Mouse (Mus musculus) cerebellum, adult 2 months (tissue): ENCODE measurements around the gene 4430402I18Rik. TPM values are rescaled to one million over a fixed set of nuclear protein-coding genes. Genes with fewer than 3 reads are reported as not detected.

Experiments used
- DNase-seq, 2 experiments: peaks; one replicate each; pipeline ENCODE4 v3.0.0; 2021
- H3K27ac ChIP-seq: fragments of 200-500 bp; 2 replicates; pipeline ENCODE4 v1.5.1; 2012; ENCODE audit warnings: low read length, control low read depth, inconsistent platforms; ENCODE audit not compliant: insufficient read depth
- H3K27me3 ChIP-seq: fragments of 200-500 bp; 2 replicates; pipeline ENCODE4 v1.6.1; 2012; ENCODE audit warnings: inconsistent platforms, mild to moderate bottlenecking, low read length, moderate library complexity; ENCODE audit not compliant: control insufficient read depth, insufficient read depth
- H3K4me1 ChIP-seq: fragments of 200-500 bp; 2 replicates; pipeline ENCODE4 v1.6.1; 2011; ENCODE audit warnings: low read length; ENCODE audit not compliant: control insufficient read depth, insufficient read depth
- H3K4me3 ChIP-seq: fragments of 200-500 bp; replicated peaks from 2 replicates; pipeline ENCODE3; 2011; ENCODE audit warnings: mild to moderate bottlenecking, low read depth, low read length, control low read depth; ENCODE audit not compliant: insufficient read depth
- CTCF ChIP-seq: fragments of 200-500 bp; IDR thresholded peaks from 2 replicates; pipeline ENCODE4 v1.5.1; 2011; ENCODE audit warnings: low read depth, mild to moderate bottlenecking, control low read depth, low read length, moderate library complexity, borderline replicate concordance; ENCODE audit not compliant: insufficient read depth
- POLR2A ChIP-seq: fragments of 200-500 bp; IDR thresholded peaks from 2 replicates; pipeline ENCODE4 v1.6.1; 2011; ENCODE audit warnings: low read length, control low read depth, borderline replicate concordance; ENCODE audit not compliant: insufficient read depth
- WGBS: fragments of 180-500 bp; shearing (Covaris S2); methylation state at CpG from one replicate; pipeline ENCODE4 v1.1.7; 2018; 5-methylcytosine and 5-hydroxymethylcytosine counted together
- polyA plus RNA-seq: library from polyadenylated mRNA; depleted of rRNA; stranded (reverse); fragments of >200 nt; gene quantifications from 2 replicates; pipeline ENCODE4 v1.2.3, GENCODE M21; 2012

The 4430402I18Rik gene
- polyA plus RNA-seq, 1 experiment = 4.5 TPM

GRCm38 (mm10) chr19:28963842-28964551 is 3.6 kb downstream of the 4430402I18Rik start, which contains the start of gene Plpp6:
Plpp6 (plus strand) TSS chr19:28963953.
- DNase-seq = peak; percentile 91 to 92
- no peaks in the 10 kb centered on the region for H3K27me3 ChIP-seq
- TF ChIP-seq CTCF (peak; percentile 60), POLR2A (peak; percentile 56; the same call in 1 of the 2 replicates)
- WGBS = under 1% methylated on average over 73 of the region's 73 CpGs
- peak within 1 kb of the TSS; percentile 83 for H3K4me3 ChIP-seq
- peak within 1 kb of the TSS; percentile 94 for H3K27ac ChIP-seq
- H3K4me1 ChIP-seq = peaks cover 4% of the 10 kb centered on the region; the same call in 1 of the 2 replicates

GRCm38 (mm10) chr19:28963513-28963841 is 4.1 kb downstream of the 4430402I18Rik start:
- TF ChIP-seq CTCF (no peak), POLR2A (no peak)
- no peak for DNase-seq
- Histone ChIP-seq H3K4me3 (peak overlapping the region; percentile 83), H3K4me1 (peaks cover 4% of the 10 kb centered on the region; the same call in 1 of the 2 replicates), H3K27me3 (no peaks in the 10 kb centered on the region), H3K27ac (peak overlapping the region; percentile 94)
- 1% methylated on average over 4 of the region's 4 CpGs for WGBS

GRCm38 (mm10) chr19:28963113-28963512 is 4.5 kb downstream of the 4430402I18Rik start:
- peak in 1 of 2 experiments; percentile 25 for DNase-seq
- Histone ChIP-seq H3K27me3 (no peaks in the 10 kb centered on the region), H3K27ac (peak overlapping the region; percentile 94; the same call in 1 of the 2 replicates), H3K4me1 (peaks cover 4% of the 10 kb centered on the region; the same call in 1 of the 2 replicates), H3K4me3 (peak overlapping the region; percentile 83)
- no peak for TF ChIP-seq POLR2A
- no peak for TF ChIP-seq CTCF
- WGBS = 16% methylated on average over 3 of the region's 3 CpGs

GRCm38 (mm10) chr19:28951251-28951650 is 16.3 kb downstream of the 4430402I18Rik start:
- DNase-seq = no peak
- H3K27ac ChIP-seq = no peak overlapping the region
- no peaks in the 10 kb centered on the region for H3K27me3 ChIP-seq
- no peak overlapping the region for H3K4me3 ChIP-seq
- H3K4me1 ChIP-seq = no peaks in the 10 kb centered on the region
- TF ChIP-seq CTCF (no peak), POLR2A (no peak)
- 63% methylated on average over 5 of the region's 5 CpGs for WGBS

GRCm38 (mm10) chr19:28947311-28947710 is 20.3 kb downstream of the 4430402I18Rik start:
- Histone ChIP-seq H3K4me3 (no peak overlapping the region), H3K4me1 (no peaks in the 10 kb centered on the region), H3K27me3 (no peaks in the 10 kb centered on the region), H3K27ac (no peak overlapping the region)
- TF ChIP-seq CTCF (no peak), POLR2A (no peak)
- WGBS = 24% methylated on average over 2 of the region's 2 CpGs
- DNase-seq = no peak

GRCm38 (mm10) chr19:28946782-28947181 is 20.8 kb downstream of the 4430402I18Rik start:
- TF ChIP-seq CTCF (no peak), POLR2A (no peak)
- H3K27ac ChIP-seq = no peak overlapping the region
- no peak overlapping the region for H3K4me3 ChIP-seq
- WGBS = 17% methylated on average over 4 of the region's 4 CpGs
- no peaks in the 10 kb centered on the region for H3K4me1 ChIP-seq
- DNase-seq = no peak
- H3K27me3 ChIP-seq = no peaks in the 10 kb centered on the region

GRCm38 (mm10) chr19:28941271-28941670 is 26.3 kb downstream of the 4430402I18Rik start:
- Histone ChIP-seq H3K4me1 (no peaks in the 10 kb centered on the region), H3K27me3 (no peaks in the 10 kb centered on the region), H3K27ac (no peak overlapping the region), H3K4me3 (no peak overlapping the region)
- 73% methylated on average over 4 of the region's 4 CpGs for WGBS
- TF ChIP-seq CTCF (no peak), POLR2A (no peak)
- no peak for DNase-seq
